ENCODE assay signal across 16 mouse cellular contexts in the genomic region with DNA sequence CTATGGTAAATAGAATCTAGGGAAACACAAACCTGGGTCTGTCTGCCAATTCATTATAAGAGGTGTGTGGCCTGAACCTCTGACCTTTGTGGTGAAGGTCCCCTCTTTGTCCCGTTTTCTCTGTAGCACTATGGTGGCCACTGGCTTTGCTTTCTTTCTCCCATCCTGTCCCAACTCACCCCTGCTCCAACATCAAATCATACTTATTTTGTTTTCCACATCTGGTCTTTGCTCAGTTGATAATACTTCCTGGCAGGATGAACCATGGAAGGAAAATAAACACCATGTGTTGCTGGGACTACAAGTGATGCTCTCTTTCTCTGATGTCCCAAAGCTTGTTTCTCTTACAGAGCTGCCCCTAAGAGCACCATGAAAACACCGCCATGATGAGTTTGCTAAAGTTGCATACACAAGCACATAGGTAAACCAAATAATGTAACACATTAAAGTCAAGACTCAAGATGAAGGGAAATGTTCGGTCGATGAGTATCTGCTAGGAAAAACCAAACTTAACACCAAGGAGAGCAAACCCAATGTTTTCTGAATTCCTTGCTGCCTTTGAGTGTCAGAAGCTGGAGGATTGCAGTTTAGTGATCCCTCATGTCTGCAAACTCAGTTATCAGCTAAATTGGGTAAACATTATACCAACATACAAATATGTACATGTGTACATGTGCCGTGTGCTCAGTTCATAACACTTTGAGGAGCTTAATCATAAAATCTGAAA.
DNase-seq lines count a peak whose midpoint lies in the region; ATAC-seq and TF ChIP-seq lines count a peak whose summit lies in the region.
"Had no signal": no experiment of that assay in that cellular context is flagged by ENCODE, and none has a peak within 500 bp of the region (broad histone marks: within the 10 kb centered on the region; RNA-seq: fewer than 3 reads in every experiment).

No protein-coding gene starts in this region.

- H3K9me3 ChIP-seq in heart, postnatal 0 days (replicated peaks; ENCODE audit: control insufficient read depth, low read length), result no peaks in the 10 kb centered on the region
- H3K9me3 ChIP-seq in hindbrain, embryonic 12.5 days (replicated peaks), result no peaks in the 10 kb centered on the region
- H3K9me3 ChIP-seq in neural tube, embryonic 12.5 days, result no peaks in the 10 kb centered on the region; the same call in 1 of the 2 replicates
- H3K9me3 ChIP-seq: intestine, embryonic 15.5 days; liver, embryonic 12.5 days; lung, embryonic 15.5 days had no signal

- no peaks in the 10 kb centered on the region for H3K36me3 ChIP-seq in heart, postnatal 0 days (replicated peaks; ENCODE audit: control insufficient read depth, insufficient read depth, low read length)
- H3K36me3 ChIP-seq in hindbrain, embryonic 12.5 days, result no peaks in the 10 kb centered on the region
- no peaks in the 10 kb centered on the region for H3K36me3 ChIP-seq in neural tube, embryonic 12.5 days
- H3K36me3 ChIP-seq in heart, adult 2 months (ENCODE audit: control insufficient read depth, insufficient read depth, low read length), result no peaks in the 10 kb centered on the region
- H3K36me3 ChIP-seq: intestine, embryonic 15.5 days; liver, embryonic 12.5 days; lung, embryonic 15.5 days had no signal

- no peak for ATAC-seq in heart, postnatal 0 days (ENCODE audit: insufficient read depth, low read depth)
- no peak for ATAC-seq in hindbrain, embryonic 12.5 days (ENCODE audit: low FRiP score)
- no peak for ATAC-seq in neural tube, embryonic 12.5 days (ENCODE audit: low FRiP score, low read depth)
- ATAC-seq: intestine, embryonic 15.5 days; liver, embryonic 12.5 days had no signal

- no peaks in the 10 kb centered on the region for H3K79me2 ChIP-seq in heart, adult 2 months (replicated peaks; ENCODE audit: control insufficient read depth, insufficient read depth, low read length)

- H3K9ac ChIP-seq in heart, postnatal 0 days (replicated peaks; ENCODE audit: low read depth, low read length), result no peak overlapping the region
- H3K9ac ChIP-seq in hindbrain, embryonic 12.5 days, result no peak overlapping the region
- H3K9ac ChIP-seq in neural tube, embryonic 12.5 days, result no peak overlapping the region
- no peak overlapping the region for H3K9ac ChIP-seq in heart, adult 2 months (ENCODE audit: low read depth, low read length)
- H3K9ac ChIP-seq: intestine, embryonic 15.5 days; liver, embryonic 12.5 days; lung, embryonic 15.5 days had no signal

- TF ChIP-seq POLR2A in heart, adult 2 months (IDR thresholded peaks at IDR 0.05; ENCODE audit: insufficient read depth, low read depth, low read length), result no peak

- no peak overlapping the region for H3K4me2 ChIP-seq in heart, postnatal 0 days (ENCODE audit: low read depth, low read length)
- H3K4me2 ChIP-seq in hindbrain, embryonic 12.5 days (replicated peaks), result no peak overlapping the region
- no peak overlapping the region for H3K4me2 ChIP-seq in neural tube, embryonic 12.5 days (replicated peaks)
- H3K4me2 ChIP-seq: intestine, embryonic 15.5 days; liver, embryonic 12.5 days; lung, embryonic 15.5 days had no signal

- no peak for TF ChIP-seq EP300 in heart, postnatal 0 days (IDR thresholded peaks at IDR 0.05; ENCODE audit: low read depth)
- TF ChIP-seq EP300 in heart, adult 2 months (IDR thresholded peaks at IDR 0.05; ENCODE audit: insufficient read depth, low read depth, low read length), result no peak

- TF ChIP-seq CTCF in heart, postnatal 0 days (IDR thresholded peaks at IDR 0.05; ENCODE audit: low read depth), result no peak
- TF ChIP-seq CTCF in heart, adult 2 months (IDR thresholded peaks at IDR 0.05), result no peak

- H3K27me3 ChIP-seq in heart, postnatal 0 days (ENCODE audit: control insufficient read depth, insufficient read depth, low read length), result no peaks in the 10 kb centered on the region
- no peaks in the 10 kb centered on the region for H3K27me3 ChIP-seq in hindbrain, embryonic 12.5 days
- no peaks in the 10 kb centered on the region for H3K27me3 ChIP-seq in neural tube, embryonic 12.5 days (replicated peaks)
- no peaks in the 10 kb centered on the region for H3K27me3 ChIP-seq in heart, adult 2 months (ENCODE audit: control insufficient read depth, insufficient read depth, low read length)
- H3K27me3 ChIP-seq: intestine, embryonic 15.5 days; liver, embryonic 12.5 days; lung, embryonic 15.5 days had no signal

- H3K4me1 ChIP-seq in heart, postnatal 0 days (ENCODE audit: control insufficient read depth, insufficient read depth), result no peaks in the 10 kb centered on the region
- peaks cover 5% of the 10 kb centered on the region for H3K4me1 ChIP-seq in hindbrain, embryonic 12.5 days
- H3K4me1 ChIP-seq in neural tube, embryonic 12.5 days, result peaks cover 6% of the 10 kb centered on the region
- peaks cover 2% of the 10 kb centered on the region; the same call in 1 of the 2 replicates for H3K4me1 ChIP-seq in heart, adult 2 months (ENCODE audit: control insufficient read depth, insufficient read depth, low read length)
- H3K4me1 ChIP-seq: intestine, embryonic 15.5 days; liver, embryonic 12.5 days had no signal

- DNase-seq in heart, postnatal 0 days (ENCODE audit: low spot score), result peak; percentile 7
- DNase-seq in heart, adult 8-10 months (ENCODE audit: low spot score), result no peak
- DNase-seq in embryo, embryonic 9.5 days (ENCODE audit: extremely low spot score), result peak; percentile 48
- no peak for DNase-seq in gastrocnemius, postnatal 36 days
- DNase-seq in spleen, postnatal 10 days (ENCODE audit: low spot score in 2 of 2), result no peak
- DNase-seq in heart, adult 2 months, result no peak
- DNase-seq: cerebellum, adult 11 months; cerebellum, postnatal 25 days; heart, postnatal 14 days; kidney, postnatal 14 days; right cerebral cortex, postnatal 4 days had no signal

- no peak overlapping the region for H3K27ac ChIP-seq in heart, postnatal 0 days (ENCODE audit: low read depth)
- H3K27ac ChIP-seq in hindbrain, embryonic 12.5 days, result peak overlapping the region; percentile 70; the same call in 1 of the 2 replicates
- peak overlapping the region; percentile 42; the same call in 1 of the 2 replicates for H3K27ac ChIP-seq in neural tube, embryonic 12.5 days
- no peak overlapping the region for H3K27ac ChIP-seq in heart, adult 2 months
- H3K27ac ChIP-seq: intestine, embryonic 15.5 days; liver, embryonic 12.5 days had no signal

- intact Hi-C loops in gastrocnemius, postnatal 36 days (cut with DNase I), result loop anchor here (10.0 kb wide), 1 partner anchor 1478 kb away; no protein-coding TSS in a partner anchor
- intact Hi-C loops in heart, adult 2 months (cut with DNase I), result no loop called here

- 86% methylated on average over 5 of the region's 5 CpGs for WGBS in heart, postnatal 0 days
- whole genome bisulfite sequencing in hindbrain, embryonic 12.5 days, result 66% methylated on average over 5 of the region's 5 CpGs
- 70% methylated on average over 5 of the region's 5 CpGs for WGBS in neural tube, embryonic 12.5 days
- 84% methylated on average over 5 of the region's 5 CpGs for WGBS in heart, adult 2 months

- no peak overlapping the region for H3K4me3 ChIP-seq in heart, postnatal 0 days (ENCODE audit: low read depth, low read length)
- no peak overlapping the region for H3K4me3 ChIP-seq in hindbrain, embryonic 12.5 days
- H3K4me3 ChIP-seq in neural tube, embryonic 12.5 days, result no peak overlapping the region
- no peak overlapping the region for H3K4me3 ChIP-seq in heart, adult 2 months
- H3K4me3 ChIP-seq: intestine, embryonic 15.5 days; liver, embryonic 12.5 days; lung, embryonic 15.5 days had no signal

Comparison
In these comparisons a context has a peak if more than half of its experiments do, and no peak if none do; other contexts are left out.
1. DNase-seq: peak in heart, postnatal 0 days (single experiment) and embryo, embryonic 9.5 days (single experiment); none in heart, adult 8-10 months (single experiment), gastrocnemius, postnatal 36 days (0 of 2), spleen, postnatal 10 days (0 of 2) and heart, adult 2 months (0 of 2).
2. H3K27ac ChIP-seq: peak in hindbrain, embryonic 12.5 days (single experiment) and neural tube, embryonic 12.5 days (single experiment); none in heart, postnatal 0 days (single experiment) and heart, adult 2 months (single experiment).